Mouse (Mus musculus) heart, adult 2 months (tissue): ENCODE data around the gene Stx11.

ENCODE experiments used
- CTCF ChIP-seq: fragments of 200-600 bp; IDR thresholded peaks from 2 replicates; pipeline ENCODE4 v1.8.1; 2022; ENCODE audit warnings: antibody characterized with exemption, mild to moderate bottlenecking, moderate library complexity
- EP300 ChIP-seq: fragments of 200-500 bp; IDR thresholded peaks from 2 replicates; pipeline ENCODE4 v1.6.1; 2011; ENCODE audit warnings: low read depth, low read length, control low read depth; ENCODE audit not compliant: insufficient read depth
- POLR2A ChIP-seq: fragments of 200-500 bp; IDR thresholded peaks from 2 replicates; pipeline ENCODE4 v1.6.1; 2011; ENCODE audit warnings: mild to moderate bottlenecking, low read depth, low read length, control low read depth; ENCODE audit not compliant: insufficient read depth

DNA sequence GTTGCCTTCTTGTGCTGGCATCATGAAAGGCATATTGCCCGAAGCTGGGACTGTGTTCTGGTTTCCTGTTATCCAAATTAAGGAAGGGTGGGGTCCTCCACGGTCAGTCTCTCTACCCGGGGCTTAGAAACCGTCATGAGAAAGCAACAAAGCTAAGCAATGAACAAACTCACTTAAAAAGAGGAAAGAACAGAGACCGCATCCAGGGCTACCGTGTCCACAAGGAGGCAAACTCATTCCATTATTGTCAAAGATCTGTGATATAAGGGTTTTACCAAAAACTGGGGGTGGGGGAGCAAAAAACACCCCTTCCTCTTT lies 34.3 kb downstream of the Stx11 start:
- TF ChIP-seq POLR2A (no peak), CTCF (0 out of 2 replicates have a peak, but pooled peaks have one; percentile 13), EP300 (no peak)
